Mouse (Mus musculus) hindbrain, embryonic 11.5 days (tissue): ENCODE results near the gene Pilra. TPM values are rescaled to one million over a fixed set of nuclear protein-coding genes. Genes with fewer than 3 reads are reported as not detected.
"Not testable (repeated sequence)": the region's sequence is repeated elsewhere in the genome, so short reads cannot be mapped to it uniquely, and the experiment has no call there.

Experiments
- ATAC-seq: fragments of 200-750 bp; cut with Nextera tagmentation; 2 replicates; pipeline ENCODE4 v1.8.0; 2017; ENCODE audit warnings: mild to moderate bottlenecking, moderate TSS enrichment, moderate library complexity; ENCODE audit not compliant: low FRiP score
- DNase-seq: peaks from one replicate; pipeline ENCODE4 v3.0.0-alpha.2; 2015; ENCODE audit warnings: low spot score
- H3K27ac ChIP-seq: fragments of 300-500 bp; sonication (generic); 2 replicates; pipeline ENCODE4 v1.5.1; 2014; ENCODE audit warnings: mild to moderate bottlenecking, low read depth, low read length
- H3K27me3 ChIP-seq: fragments of 300-500 bp; sonication (generic); 2 replicates; pipeline ENCODE4 v1.6.1; 2014; ENCODE audit warnings: mild to moderate bottlenecking, low read length, moderate library complexity, mixed read lengths; ENCODE audit not compliant: control insufficient read depth, insufficient read depth
- H3K36me3 ChIP-seq: fragments of 300-500 bp; sonication (generic); 2 replicates; pipeline ENCODE4 v1.6.1; 2014; ENCODE audit warnings: mild to moderate bottlenecking, low read length, moderate library complexity, mixed read lengths; ENCODE audit not compliant: control insufficient read depth, insufficient read depth
- H3K4me1 ChIP-seq: fragments of 300-500 bp; sonication (generic); replicated peaks from 2 replicates; pipeline ENCODE4 v1.6.1; 2014; ENCODE audit warnings: low read length, mixed read lengths; ENCODE audit not compliant: control insufficient read depth, insufficient read depth
- H3K4me2 ChIP-seq: fragments of 300-500 bp; sonication (generic); replicated peaks from 2 replicates; pipeline ENCODE4 v1.6.1; 2014; ENCODE audit warnings: mild to moderate bottlenecking, low read depth, low read length
- H3K4me3 ChIP-seq: fragments of 300-500 bp; sonication (generic); 2 replicates; pipeline ENCODE4 v1.5.1; 2014; ENCODE audit warnings: low read depth, low read length
- H3K9ac ChIP-seq: fragments of 300-500 bp; sonication (generic); 2 replicates; pipeline ENCODE4 v1.6.1; 2014; ENCODE audit warnings: low read depth, low read length
- H3K9me3 ChIP-seq: fragments of 300-500 bp; sonication (generic); 2 replicates; pipeline ENCODE4 v1.6.1; 2016; ENCODE audit warnings: low read length; ENCODE audit not compliant: control insufficient read depth
- WGBS: fragments of 180-500 bp; shearing (Covaris S2); extraction: QIAGEN DNeasy Blood & Tissue Kit; methylation state at CpG from one replicate; pipeline ENCODE4 v1.1.7; 2014; 5-methylcytosine and 5-hydroxymethylcytosine counted together
- polyA plus RNA-seq: library from polyadenylated mRNA; unstranded; fragments of >200 nt; fragmentation: Nextera tagmentation; extraction: Ambion mirVana; gene quantifications from 2 replicates; pipeline ENCODE4 v1.2.1, GENCODE M21; 2014

The Pilra gene
- polyA plus RNA-seq, result 0.22 and 0.97 TPM in 2 replicates

DNA sequence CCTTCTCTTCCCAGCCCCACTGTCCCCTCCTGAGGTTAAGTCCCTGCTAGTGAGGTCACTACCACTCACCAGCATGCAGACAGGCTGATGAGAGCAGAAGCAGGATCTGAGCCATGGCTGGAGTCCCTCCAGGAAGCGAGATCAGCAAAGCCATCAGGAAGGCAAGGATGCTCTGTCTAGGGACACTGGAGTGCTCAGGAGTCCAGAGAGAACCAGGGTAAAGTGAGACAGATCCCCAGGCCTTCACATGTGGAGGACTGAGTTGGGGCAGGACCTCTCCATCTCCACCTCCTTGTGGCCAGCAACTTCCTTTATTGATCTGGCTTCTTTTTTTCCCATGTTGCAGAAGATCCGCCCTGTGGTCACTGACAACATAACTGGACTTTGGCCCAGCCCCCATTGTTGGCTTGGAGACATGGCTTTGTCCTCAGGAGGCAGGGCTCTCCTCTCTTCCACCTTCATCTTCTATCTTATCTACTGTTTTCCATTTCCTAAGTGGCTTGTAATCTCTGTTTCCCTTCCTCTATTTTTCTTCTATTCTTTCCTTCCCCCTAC is at the start of gene Pilra:
TSS of gene Pilra (minus strand) at position 316 of the 555 bp plus-strand sequence.
- H3K4me1 ChIP-seq, H3K27me3 ChIP-seq, H3K36me3 ChIP-seq, H3K27ac ChIP-seq, H3K4me3 ChIP-seq, H3K9ac ChIP-seq, H3K9me3 ChIP-seq, DNase-seq, ATAC-seq, H3K4me2 ChIP-seq: not testable (repeated sequence)
- WGBS, result 47% methylated on average over 2 of the region's 2 CpGs

DNA sequence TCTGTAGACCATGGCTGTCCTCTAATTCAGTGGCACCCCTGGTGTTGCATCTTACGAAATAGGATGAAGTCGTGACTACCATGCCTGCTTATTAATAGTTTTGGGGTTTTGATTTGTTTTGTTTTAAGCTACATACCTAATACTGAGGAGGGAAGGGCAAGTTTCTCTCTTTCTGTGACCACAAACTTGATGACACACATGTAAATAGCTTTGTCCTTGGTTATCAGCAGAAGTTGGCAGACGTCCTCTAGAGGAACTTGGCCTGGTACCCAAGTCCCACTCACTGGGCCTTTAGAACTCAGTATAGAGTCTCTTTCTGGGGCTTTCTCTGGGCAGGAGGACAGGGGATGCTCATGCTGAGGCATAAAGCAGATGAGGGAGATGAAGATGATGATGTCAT is 47.3 kb upstream of the Pilra start:
- H3K36me3 ChIP-seq, result no peaks in the 10 kb centered on the region
- no peaks in the 10 kb centered on the region for H3K27me3 ChIP-seq
- H3K9me3 ChIP-seq, result no peaks in the 10 kb centered on the region
- no peak for ATAC-seq
- H3K4me2 ChIP-seq, result no peak overlapping the region
- H3K4me3 ChIP-seq, result no peak overlapping the region
- H3K27ac ChIP-seq, result no peak overlapping the region
- no peak overlapping the region for H3K9ac ChIP-seq
- H3K4me1 ChIP-seq, result no peaks in the 10 kb centered on the region
- no peak for DNase-seq
- WGBS, result 85% methylated on average over 3 of the region's 3 CpGs

DNA sequence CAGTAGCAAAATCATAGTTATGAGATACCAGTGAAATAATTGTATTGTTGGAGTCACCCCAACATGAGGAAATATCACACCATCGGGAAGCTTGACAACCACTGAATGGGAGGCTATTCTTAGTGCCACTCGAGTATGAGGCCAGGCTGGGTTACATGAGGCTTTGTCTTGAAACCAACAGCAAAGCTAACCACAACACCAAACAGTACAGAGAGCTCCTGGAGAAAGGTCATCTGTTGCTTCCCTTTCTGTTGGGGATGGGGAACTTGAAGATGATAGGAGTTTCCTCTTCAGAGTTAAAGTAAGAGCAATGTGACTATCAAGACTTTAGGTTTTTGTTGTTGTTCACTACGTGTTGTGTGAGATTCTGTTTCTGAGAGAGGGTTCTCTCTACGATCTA is 46.8 kb upstream of the Pilra start:
- no peak overlapping the region for H3K4me3 ChIP-seq
- H3K27ac ChIP-seq, result no peak overlapping the region
- no peak for ATAC-seq
- H3K4me2 ChIP-seq, result no peak overlapping the region
- H3K4me1 ChIP-seq, result no peaks in the 10 kb centered on the region
- H3K9ac ChIP-seq, result no peak overlapping the region
- DNase-seq, result no peak
- no peaks in the 10 kb centered on the region for H3K36me3 ChIP-seq
- H3K9me3 ChIP-seq, result no peaks in the 10 kb centered on the region
- H3K27me3 ChIP-seq, result no peaks in the 10 kb centered on the region
- WGBS, result 84% methylated on average over 4 of the region's 4 CpGs

DNA sequence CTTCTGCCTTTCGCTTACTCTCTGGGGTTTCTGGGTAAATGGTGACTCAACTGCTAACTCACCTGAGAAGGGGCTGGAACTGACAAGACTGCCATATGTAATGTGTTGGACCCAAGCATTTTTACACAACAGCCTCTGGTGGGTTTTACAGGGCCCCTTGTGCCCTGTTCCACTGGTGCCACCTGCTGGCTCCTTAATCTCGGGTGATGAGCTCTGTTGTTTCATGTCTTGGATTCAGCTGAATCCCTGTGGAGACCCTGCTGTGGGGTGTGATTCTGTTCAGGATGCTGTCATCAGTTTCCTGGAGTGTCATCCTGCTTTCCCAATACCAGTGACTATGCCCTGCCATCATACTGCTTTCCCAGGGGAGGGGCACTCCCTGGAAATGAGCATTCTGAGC is 41.8 kb upstream of the Pilra start:
- DNase-seq (peak; percentile 5), ATAC-seq (no peak)
- WGBS, result 61% methylated on average over 2 of the region's 2 CpGs
- Histone ChIP-seq H3K4me2 (no peak overlapping the region), H3K9me3 (no peaks in the 10 kb centered on the region), H3K36me3 (no peaks in the 10 kb centered on the region), H3K9ac (no peak overlapping the region), H3K4me3 (no peak overlapping the region), H3K27me3 (no peaks in the 10 kb centered on the region), H3K4me1 (no peaks in the 10 kb centered on the region), H3K27ac (no peak overlapping the region)

DNA sequence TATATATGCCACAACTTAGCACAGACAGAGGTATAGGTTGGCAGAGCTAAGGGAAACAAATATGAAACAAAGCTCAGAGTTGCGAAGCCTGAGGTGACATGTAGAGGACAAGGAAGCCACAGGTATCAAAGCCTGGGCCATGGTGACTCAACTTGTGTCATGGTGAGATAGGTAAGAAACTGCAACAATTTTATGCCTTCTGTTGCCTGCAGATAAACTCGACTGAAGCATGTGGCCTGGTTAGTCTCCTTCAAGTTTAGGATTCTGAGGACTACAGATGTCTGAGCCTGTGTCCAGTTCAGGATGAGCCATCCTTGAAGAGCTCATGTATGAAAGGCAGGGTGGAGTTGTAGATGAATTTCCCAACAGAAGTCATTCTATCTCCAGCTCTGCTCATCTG is 39.0 kb upstream of the Pilra start:
- no peak overlapping the region for H3K4me3 ChIP-seq
- 83% methylated on average over 2 of the region's 2 CpGs for WGBS
- H3K36me3 ChIP-seq, result no peaks in the 10 kb centered on the region
- DNase-seq (no peak), ATAC-seq (no peak)
- H3K4me1 ChIP-seq, result no peaks in the 10 kb centered on the region
- no peak overlapping the region for H3K27ac ChIP-seq
- H3K9ac ChIP-seq, result no peak overlapping the region
- H3K27me3 ChIP-seq, result no peaks in the 10 kb centered on the region
- no peaks in the 10 kb centered on the region for H3K9me3 ChIP-seq
- H3K4me2 ChIP-seq, result no peak overlapping the region

DNA sequence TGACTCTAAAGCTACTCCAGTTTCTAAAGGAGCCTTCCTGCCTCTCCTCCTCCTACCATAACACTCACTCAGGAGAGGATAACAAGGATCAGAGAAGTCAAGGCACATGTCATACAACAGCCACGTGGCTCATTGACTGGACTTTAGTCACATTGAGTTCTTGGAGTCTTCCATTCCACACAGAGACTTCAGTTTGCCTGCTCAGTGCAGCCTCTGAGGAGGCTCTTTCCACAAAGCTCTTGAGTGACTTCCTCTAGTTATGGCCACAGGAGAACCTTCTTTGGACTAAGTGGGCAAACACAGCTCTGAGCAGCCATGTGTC is 36.3 kb upstream of the Pilra start:
- not testable (repeated sequence) for H3K4me3 ChIP-seq, H3K4me1 ChIP-seq, H3K9me3 ChIP-seq, H3K36me3 ChIP-seq, H3K4me2 ChIP-seq, H3K9ac ChIP-seq, ATAC-seq, H3K27ac ChIP-seq, DNase-seq, H3K27me3 ChIP-seq
- WGBS, result 45% methylated on average over 1 of the region's 1 CpGs

DNA sequence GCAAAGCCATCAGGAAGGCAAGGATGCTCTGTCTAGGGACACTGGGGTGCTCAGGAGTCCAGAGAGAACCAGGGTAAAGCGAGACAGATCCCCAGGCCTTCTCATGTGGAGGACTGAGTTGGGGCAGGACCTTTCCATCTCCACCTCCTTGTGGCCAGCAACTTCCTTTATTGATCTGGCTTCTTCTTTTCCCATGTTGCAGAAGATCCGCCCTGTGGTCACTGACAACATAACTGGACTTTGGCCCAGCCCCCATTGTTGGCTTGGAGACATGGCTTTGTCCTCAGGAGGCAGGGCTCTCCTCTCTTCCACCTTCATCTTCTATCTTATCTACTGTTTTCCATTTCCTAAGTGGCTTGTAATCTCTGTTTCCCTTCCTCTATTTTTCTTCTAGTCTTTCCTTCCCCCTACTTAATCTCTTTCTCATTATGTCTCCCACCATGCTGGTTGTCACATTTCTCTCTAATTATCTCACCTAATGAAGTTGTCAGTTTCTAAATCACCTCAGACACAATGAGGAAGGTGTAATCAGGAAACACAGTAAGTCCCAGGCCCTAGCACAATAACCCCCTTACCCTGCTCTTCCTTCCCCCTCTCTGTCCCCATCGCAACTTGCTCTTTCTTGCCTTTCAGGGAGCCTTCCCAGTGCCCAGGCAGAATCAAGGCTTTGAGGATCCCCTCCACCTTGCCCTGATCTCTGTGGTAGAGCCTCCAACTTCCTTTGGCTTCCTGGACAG is 35.7 kb upstream of the Pilra start, which contains the start of gene Pilrb2:
TSS of gene Pilrb2 (minus strand) at position 172 of the 737 bp plus-strand sequence.
- ATAC-seq, H3K9me3 ChIP-seq, H3K4me3 ChIP-seq, H3K4me2 ChIP-seq, H3K27me3 ChIP-seq, DNase-seq, H3K27ac ChIP-seq, H3K9ac ChIP-seq, H3K4me1 ChIP-seq, H3K36me3 ChIP-seq: not testable (repeated sequence)
- 82% methylated on average over 2 of the region's 3 CpGs for WGBS

DNA sequence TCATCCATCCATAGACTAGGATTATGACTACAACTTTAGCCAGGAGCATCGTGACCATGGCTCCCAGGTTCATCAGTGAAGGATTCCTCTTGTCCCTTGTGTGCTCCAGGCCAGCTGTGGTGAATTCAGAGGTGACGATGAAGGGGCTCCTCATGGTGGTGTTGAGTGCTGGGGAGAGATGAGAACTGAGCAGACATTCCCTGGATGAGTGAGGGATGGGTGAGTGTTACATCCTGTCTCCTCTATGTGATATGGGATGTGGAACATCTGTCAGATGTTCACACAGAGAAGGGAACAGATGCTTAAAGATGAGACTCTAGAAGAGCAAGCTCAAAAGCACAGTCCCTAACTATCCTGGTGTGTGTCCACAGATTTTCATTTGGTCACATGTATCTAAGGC is 32.5 kb upstream of the Pilra start:
- not testable (repeated sequence) for H3K4me3 ChIP-seq, H3K27me3 ChIP-seq, DNase-seq, H3K9ac ChIP-seq, H3K4me1 ChIP-seq, H3K9me3 ChIP-seq, H3K4me2 ChIP-seq, H3K36me3 ChIP-seq, H3K27ac ChIP-seq, ATAC-seq
- WGBS, result 65% methylated on average over 2 of the region's 2 CpGs

DNA sequence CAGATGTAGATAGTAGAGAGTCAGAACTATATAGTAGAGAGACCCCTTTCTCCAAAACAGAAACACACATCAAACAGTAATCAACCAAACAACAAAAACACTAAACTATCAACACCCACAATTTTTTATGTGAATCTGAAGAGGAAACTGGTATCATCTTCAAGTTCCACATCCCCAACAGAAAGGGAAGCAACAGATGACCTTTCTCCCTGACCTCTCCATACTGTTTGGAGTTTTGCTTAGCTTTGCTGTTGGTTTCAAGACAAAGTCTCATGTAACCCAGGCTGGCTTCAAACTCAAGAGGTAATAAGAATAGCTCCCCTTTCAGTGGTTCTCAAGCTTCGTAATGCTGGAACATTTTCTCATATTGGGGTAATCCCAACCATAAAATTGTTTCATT is 27.9 kb upstream of the Pilra start:
- not testable (repeated sequence) for H3K4me2 ChIP-seq, H3K9ac ChIP-seq, H3K36me3 ChIP-seq, ATAC-seq, H3K4me1 ChIP-seq, H3K27ac ChIP-seq, H3K4me3 ChIP-seq, DNase-seq, H3K27me3 ChIP-seq, H3K9me3 ChIP-seq
- whole genome bisulfite sequencing, result 80% methylated on average over 1 of the region's 1 CpGs
